Mouse (Mus musculus) lung, embryonic 14.5 days (tissue): ENCODE results near the gene Vps26c. TPM values are rescaled to one million over a fixed set of nuclear protein-coding genes. Genes with fewer than 3 reads are reported as not detected.

ENCODE experiments used
- ATAC-seq: fragments of 200-750 bp; cut with Nextera tagmentation; 2 replicates; pipeline ENCODE4 v1.8.0; 2017; ENCODE audit warnings: mild to moderate bottlenecking, moderate TSS enrichment, moderate library complexity; ENCODE audit not compliant: insufficient read depth
- DNase-seq: peaks from one replicate; pipeline ENCODE4 v3.0.0-alpha.2; 2015
- H3K27ac ChIP-seq: fragments of 300-500 bp; sonication (generic); 2 replicates; pipeline ENCODE4 v1.5.1; 2014; ENCODE audit warnings: low read depth, mild to moderate bottlenecking, moderate library complexity
- H3K27me3 ChIP-seq: fragments of 300-500 bp; sonication (generic); 2 replicates; pipeline ENCODE4 v1.6.1; 2014; ENCODE audit warnings: low read length, control low read depth; ENCODE audit not compliant: insufficient read depth
- H3K36me3 ChIP-seq: fragments of 300-500 bp; sonication (generic); 2 replicates; pipeline ENCODE4 v1.6.1; 2014; ENCODE audit warnings: control low read depth; ENCODE audit not compliant: insufficient read depth
- H3K4me1 ChIP-seq: fragments of 300-500 bp; sonication (generic); 2 replicates; pipeline ENCODE4 v1.6.1; 2014; ENCODE audit warnings: antibody characterized with exemption, control low read depth; ENCODE audit not compliant: insufficient read depth
- H3K4me2 ChIP-seq: fragments of 300-500 bp; sonication (generic); 2 replicates; pipeline ENCODE4 v1.6.1; 2014; ENCODE audit warnings: mild to moderate bottlenecking
- H3K4me3 ChIP-seq: fragments of 300-500 bp; sonication (generic); 2 replicates; pipeline ENCODE4 v1.5.1; 2014; ENCODE audit warnings: low read depth, low read length
- H3K9ac ChIP-seq: fragments of 300-500 bp; sonication (generic); 2 replicates; pipeline ENCODE4 v1.6.1; 2014
- H3K9me3 ChIP-seq: fragments of 300-500 bp; sonication (generic); 2 replicates; pipeline ENCODE4 v1.6.1; 2016; ENCODE audit warnings: low read depth, low read length, control low read depth
- CTCF ChIP-seq: IDR thresholded peaks from 2 replicates; pipeline ENCODE4 v1.5.1; 2016; ENCODE audit warnings: antibody characterized with exemption, low read depth
- WGBS: fragments of 180-500 bp; shearing (Covaris S2); extraction: QIAGEN DNeasy Blood & Tissue Kit; methylation state at CpG from one replicate; pipeline ENCODE4 v1.1.7; 2014; 5-methylcytosine and 5-hydroxymethylcytosine counted together
- polyA plus RNA-seq: library from polyadenylated mRNA; unstranded; fragments of >200 nt; fragmentation: Nextera tagmentation; extraction: Ambion mirVana; gene quantifications from 2 replicates; pipeline ENCODE4 v1.2.1, GENCODE M21; 2014

Gene Vps26c
- polyA plus RNA-seq, 1 experiment from 2014 or later = 54.9 TPM

DNA sequence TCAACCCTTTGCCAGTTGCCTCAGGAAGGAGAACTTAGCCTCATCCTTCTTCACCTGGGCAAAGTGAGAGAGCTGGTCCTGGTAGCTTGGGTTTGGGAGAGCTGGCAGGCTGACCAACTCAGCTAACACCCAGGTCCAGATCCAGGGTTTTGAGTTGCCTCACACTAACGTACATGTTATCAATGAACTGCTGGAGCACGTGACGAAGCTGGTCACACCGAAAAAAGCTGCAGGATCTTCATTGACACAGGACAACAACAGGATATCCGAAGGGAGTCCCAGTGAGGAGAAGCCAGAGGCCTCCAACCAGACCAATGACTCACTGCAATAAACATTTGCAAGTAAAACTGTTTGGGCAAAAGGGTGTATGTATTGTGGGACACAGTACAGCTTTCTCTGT is 34.0 kb upstream of the Vps26c start:
- Histone ChIP-seq H3K36me3 (no peaks in the 10 kb centered on the region), H3K27me3 (no peaks in the 10 kb centered on the region), H3K4me1 (no peaks in the 10 kb centered on the region), H3K4me3 (no peak overlapping the region), H3K27ac (peak overlapping the region; percentile 50; the same call in 1 of the 2 replicates), H3K4me2 (no peak overlapping the region), H3K9ac (no peak overlapping the region), H3K9me3 (no peaks in the 10 kb centered on the region)
- DNase-seq (no peak), ATAC-seq (no peak)
- no peak for TF ChIP-seq CTCF
- WGBS = 45% methylated on average over 5 of the region's 5 CpGs

DNA sequence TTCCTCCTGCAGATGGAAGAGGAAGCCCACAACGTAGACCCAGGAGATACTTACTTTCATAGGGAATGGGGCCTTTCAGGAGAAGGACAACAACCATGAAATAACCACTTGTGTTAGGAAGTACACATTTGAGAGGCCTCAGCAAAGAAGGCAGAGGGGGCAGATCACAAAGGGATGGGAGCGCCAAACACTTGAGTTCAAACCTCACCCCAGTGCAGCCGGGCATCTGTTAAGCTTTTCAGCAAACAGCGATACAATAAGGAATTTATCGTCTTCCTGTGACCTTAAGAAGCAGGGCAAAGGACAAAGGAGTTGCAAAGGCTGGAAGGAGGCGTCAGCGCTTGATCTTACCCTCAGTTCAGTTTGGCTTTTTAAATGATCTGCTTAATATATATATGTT is 33.2 kb upstream of the Vps26c start:
- no peaks in the 10 kb centered on the region for H3K9me3 ChIP-seq
- peak overlapping the region; percentile 25; the same call in 1 of the 2 replicates for H3K4me2 ChIP-seq
- ATAC-seq (no peak), DNase-seq (no peak)
- no peak overlapping the region for H3K9ac ChIP-seq
- no peaks in the 10 kb centered on the region for H3K4me1 ChIP-seq
- H3K27ac ChIP-seq = peak overlapping the region; percentile 50; the same call in 1 of the 2 replicates
- no peaks in the 10 kb centered on the region for H3K36me3 ChIP-seq
- no peak overlapping the region for H3K4me3 ChIP-seq
- no peak for TF ChIP-seq CTCF
- 46% methylated on average over 7 of the region's 7 CpGs for WGBS
- no peaks in the 10 kb centered on the region for H3K27me3 ChIP-seq

DNA sequence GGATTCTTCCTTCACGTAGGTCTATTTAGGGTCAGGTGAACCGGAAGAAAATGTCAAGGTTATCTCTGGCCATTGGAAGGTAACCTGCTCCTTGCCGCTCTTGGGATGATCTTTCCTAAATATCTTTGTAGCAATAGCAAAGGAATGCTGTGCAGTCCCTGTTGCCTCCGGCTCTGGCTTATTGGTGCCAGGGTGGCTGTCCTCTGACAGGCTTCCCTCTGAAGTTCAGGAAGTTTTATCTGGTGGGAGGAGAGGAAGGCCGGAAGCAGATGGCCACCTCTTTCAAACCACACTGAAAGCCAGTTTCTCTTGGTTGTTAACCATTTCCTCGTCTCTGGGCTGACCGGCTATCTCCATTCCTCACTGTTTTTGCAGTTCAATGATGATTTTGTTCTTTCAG is 32.7 kb upstream of the Vps26c start:
- H3K9ac ChIP-seq = no peak overlapping the region; the same call in 1 of the 2 replicates
- TF ChIP-seq CTCF = no peak
- 33% methylated on average over 7 of the region's 7 CpGs for WGBS
- H3K9me3 ChIP-seq = no peaks in the 10 kb centered on the region; the same call in 1 of the 2 replicates
- H3K4me2 ChIP-seq = peak overlapping the region; percentile 25; the same call in 1 of the 2 replicates
- no peaks in the 10 kb centered on the region for H3K27me3 ChIP-seq
- H3K4me3 ChIP-seq = no peak overlapping the region
- H3K4me1 ChIP-seq = no peaks in the 10 kb centered on the region
- DNase-seq (peak; percentile 42), ATAC-seq (no peak; the same call in 1 of the 2 replicates)
- H3K27ac ChIP-seq = peak overlapping the region; percentile 2; the same call in 1 of the 2 replicates
- H3K36me3 ChIP-seq = no peaks in the 10 kb centered on the region

DNA sequence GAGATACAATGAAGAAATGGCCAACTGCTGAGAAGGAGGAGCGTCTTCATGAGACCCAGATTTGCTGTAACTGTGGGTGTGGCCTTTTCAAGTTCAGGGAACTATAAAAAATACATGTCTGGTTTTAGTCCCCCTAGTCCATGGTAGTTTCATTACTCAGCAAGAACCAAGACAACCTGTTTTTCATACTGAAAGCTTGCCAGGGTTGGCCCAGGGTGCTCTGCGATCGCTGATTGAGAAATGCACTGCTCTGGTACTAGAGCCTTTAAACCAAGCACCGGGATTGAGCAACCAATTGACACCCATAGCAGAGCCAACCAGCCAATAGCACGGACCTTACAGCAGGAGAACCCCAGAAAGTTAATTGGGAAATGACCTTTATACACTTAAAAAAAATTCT is 29.6 kb upstream of the Vps26c start:
- 78% methylated on average over 5 of the region's 5 CpGs for WGBS
- H3K27ac ChIP-seq = no peak overlapping the region
- DNase-seq (no peak), ATAC-seq (no peak)
- no peak for TF ChIP-seq CTCF
- H3K9me3 ChIP-seq = no peaks in the 10 kb centered on the region; the same call in 1 of the 2 replicates
- no peak overlapping the region for H3K4me2 ChIP-seq
- H3K9ac ChIP-seq = no peak overlapping the region
- H3K4me3 ChIP-seq = no peak overlapping the region
- H3K27me3 ChIP-seq = no peaks in the 10 kb centered on the region
- H3K4me1 ChIP-seq = no peaks in the 10 kb centered on the region
- H3K36me3 ChIP-seq = no peaks in the 10 kb centered on the region

DNA sequence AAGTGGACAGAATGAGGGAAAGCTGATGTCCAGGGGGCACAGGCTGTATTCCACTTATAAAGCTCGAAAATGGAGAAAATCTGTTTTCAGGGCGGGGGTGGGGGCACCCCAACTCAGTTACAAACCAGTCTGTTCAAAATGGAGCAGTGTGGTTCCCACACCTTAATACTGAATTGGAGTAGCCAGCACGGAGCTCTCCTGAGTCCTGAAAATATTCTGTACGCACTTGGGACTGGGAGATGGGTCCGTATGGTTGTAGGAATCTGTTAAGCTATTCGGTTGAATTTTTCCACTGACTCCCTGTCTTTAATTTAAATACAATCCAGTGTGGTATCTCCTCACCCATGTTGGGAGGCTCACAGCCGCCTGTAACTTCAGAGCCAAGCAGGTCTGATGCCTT is 28.7 kb upstream of the Vps26c start:
- H3K4me3 ChIP-seq = no peak overlapping the region
- no peaks in the 10 kb centered on the region; the same call in 1 of the 2 replicates for H3K9me3 ChIP-seq
- no peak overlapping the region for H3K9ac ChIP-seq
- ATAC-seq (no peak), DNase-seq (peak; percentile 47)
- H3K4me2 ChIP-seq = no peak overlapping the region
- no peaks in the 10 kb centered on the region for H3K27me3 ChIP-seq
- no peaks in the 10 kb centered on the region for H3K4me1 ChIP-seq
- no peaks in the 10 kb centered on the region for H3K36me3 ChIP-seq
- no peak overlapping the region for H3K27ac ChIP-seq
- TF ChIP-seq CTCF = no peak
- WGBS = 68% methylated on average over 7 of the region's 7 CpGs

DNA sequence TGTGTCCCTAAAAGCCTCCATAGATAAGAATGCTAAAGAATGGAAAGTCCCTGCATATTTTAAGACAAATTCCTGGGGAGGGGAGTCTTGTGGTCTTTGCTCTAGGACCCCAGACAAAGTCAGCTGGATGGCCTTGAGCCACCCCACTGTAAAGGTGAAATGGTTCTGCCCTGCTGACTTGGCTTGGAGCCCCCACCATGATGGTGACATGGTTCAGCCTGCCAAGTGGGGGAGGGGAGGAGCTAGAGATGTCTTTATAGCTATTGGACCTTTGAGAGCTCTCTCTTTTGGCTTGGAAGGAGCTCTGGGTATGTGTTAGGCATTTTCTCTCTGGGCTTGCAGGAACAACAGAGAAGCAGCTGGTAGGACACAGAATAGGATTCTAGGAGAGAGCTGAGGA is 25.3 kb upstream of the Vps26c start:
- H3K4me1 ChIP-seq = no peaks in the 10 kb centered on the region
- no peak for TF ChIP-seq CTCF
- no peak overlapping the region for H3K27ac ChIP-seq
- DNase-seq = no peak
- no peak overlapping the region for H3K9ac ChIP-seq
- no peaks in the 10 kb centered on the region for H3K27me3 ChIP-seq
- no peaks in the 10 kb centered on the region for H3K36me3 ChIP-seq
- no peak overlapping the region for H3K4me2 ChIP-seq
- no peak overlapping the region for H3K4me3 ChIP-seq
- H3K9me3 ChIP-seq = no peaks in the 10 kb centered on the region; the same call in 1 of the 2 replicates
- ATAC-seq = no peak

DNA sequence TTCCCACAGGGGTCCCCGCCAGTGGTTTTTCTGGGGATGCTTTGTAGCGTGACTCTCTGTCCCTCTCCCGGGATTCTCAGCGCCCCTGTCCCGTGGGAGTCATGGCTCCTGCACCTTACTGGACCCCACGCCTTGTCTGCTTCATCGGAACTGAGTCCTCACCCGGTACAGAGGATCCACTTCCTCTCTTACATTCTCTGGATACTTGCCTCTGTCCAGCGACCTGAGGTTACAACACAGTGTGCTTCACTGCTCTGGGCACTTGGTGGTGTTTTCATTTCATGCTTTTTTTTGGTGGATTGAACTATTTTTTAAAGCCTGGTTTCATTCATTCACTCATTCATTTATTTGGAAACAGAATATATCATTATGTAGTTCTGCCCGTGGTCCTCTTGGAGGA is 23.2 kb upstream of the Vps26c start:
- no peak overlapping the region for H3K27ac ChIP-seq
- no peaks in the 10 kb centered on the region; the same call in 1 of the 2 replicates for H3K9me3 ChIP-seq
- no peaks in the 10 kb centered on the region for H3K4me1 ChIP-seq
- no peak for TF ChIP-seq CTCF
- H3K27me3 ChIP-seq = no peaks in the 10 kb centered on the region
- DNase-seq (no peak), ATAC-seq (no peak)
- 63% methylated on average over 10 of the region's 10 CpGs for WGBS
- H3K4me3 ChIP-seq = no peak overlapping the region
- H3K36me3 ChIP-seq = no peaks in the 10 kb centered on the region
- no peak overlapping the region for H3K9ac ChIP-seq
- no peak overlapping the region for H3K4me2 ChIP-seq
